Mouse (Mus musculus): ENCODE measurements around the gene Gm42517.

Gene Gm42517

DNA sequence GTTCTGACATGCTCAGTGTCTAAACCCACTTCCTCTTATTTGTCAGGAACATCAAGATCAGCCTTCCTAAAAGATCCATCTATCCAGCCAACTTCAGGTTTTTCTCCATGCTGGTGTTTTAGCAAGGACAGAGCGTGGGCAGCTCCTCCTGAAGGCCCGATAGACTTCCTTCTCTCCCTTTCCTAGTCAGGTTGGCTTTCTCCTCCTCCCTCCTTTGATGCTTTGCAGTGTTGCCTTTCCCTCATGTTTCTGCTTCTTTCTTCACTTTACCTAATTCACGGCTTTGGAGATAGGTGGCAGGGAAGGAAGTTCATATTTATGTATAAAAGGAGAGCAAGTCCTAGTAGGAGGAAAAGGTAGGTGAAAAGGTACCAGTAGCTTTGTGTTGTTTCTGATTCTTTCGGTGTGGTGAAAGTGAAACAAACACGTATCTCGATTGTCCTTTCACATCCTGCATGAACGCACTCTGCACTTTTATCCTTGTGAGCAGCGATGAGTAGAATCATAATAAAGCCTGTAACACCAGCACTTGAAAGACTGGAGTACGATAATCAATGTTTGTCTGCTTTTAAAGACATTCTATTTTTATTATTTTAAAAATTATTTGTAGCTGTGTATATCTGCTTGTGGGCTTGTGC is 18.1 kb downstream of the Gm42517 start:
- DNase-seq (ENCODE audit: low read depth, low spot score): no peak

DNA sequence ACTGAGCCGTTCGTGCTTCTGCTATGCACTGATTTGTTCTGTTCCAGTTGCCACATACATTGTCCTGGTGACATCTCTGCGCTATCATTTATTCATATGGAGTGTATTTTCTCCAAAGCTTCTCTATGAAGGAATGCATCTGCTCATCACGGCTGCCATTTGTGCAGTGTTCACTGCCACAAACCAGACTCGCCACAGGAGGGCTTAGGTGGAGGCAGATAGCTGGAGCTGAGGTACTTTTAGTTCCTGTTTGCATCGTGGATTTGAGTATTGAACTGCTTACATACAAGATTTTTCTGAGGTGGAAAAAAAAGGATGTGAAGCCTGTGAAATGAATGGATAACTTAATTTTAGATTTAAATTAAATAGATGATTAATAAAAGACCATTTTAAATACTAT is 19.9 kb downstream of the Gm42517 start:
- DNase-seq (ENCODE audit: low read depth, low spot score): no peak

DNA sequence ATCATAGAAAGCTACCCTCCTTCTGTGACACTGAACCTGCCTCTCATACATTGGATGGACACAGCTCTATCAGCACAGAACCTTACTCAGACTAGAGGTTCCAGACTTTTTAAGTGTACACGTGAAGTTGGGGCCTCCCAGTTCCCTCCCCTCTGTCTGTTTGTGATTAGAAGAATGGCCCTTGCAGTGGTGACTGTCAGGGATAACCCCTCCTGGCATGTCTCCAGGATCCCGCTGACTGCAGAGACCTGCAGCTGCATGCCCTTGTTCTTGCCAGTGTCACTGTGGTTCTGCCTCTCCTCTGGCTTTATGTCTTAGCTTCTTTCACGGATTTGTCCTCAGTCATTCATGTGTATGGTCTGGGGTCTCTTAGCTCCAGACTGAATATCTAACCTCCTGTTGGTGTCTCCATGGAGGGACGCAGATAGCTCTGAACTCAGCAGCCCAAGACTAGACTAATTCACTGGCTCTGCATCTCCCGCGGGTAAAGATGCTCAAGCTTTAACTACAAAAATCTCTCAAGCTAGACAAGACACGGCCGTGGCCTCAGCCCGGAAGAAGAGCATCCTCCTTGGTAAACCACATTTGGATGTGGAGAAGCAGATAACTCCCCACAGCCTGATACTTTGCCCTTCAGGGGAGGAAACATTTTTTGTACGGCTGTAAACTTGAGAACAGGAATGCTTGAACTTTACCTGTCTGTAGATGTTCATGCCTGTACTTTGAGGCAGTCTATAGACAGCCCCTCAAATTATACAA is 22.2 kb downstream of the Gm42517 start:
- DNase-seq (ENCODE audit: low read depth, low spot score): no peak

DNA sequence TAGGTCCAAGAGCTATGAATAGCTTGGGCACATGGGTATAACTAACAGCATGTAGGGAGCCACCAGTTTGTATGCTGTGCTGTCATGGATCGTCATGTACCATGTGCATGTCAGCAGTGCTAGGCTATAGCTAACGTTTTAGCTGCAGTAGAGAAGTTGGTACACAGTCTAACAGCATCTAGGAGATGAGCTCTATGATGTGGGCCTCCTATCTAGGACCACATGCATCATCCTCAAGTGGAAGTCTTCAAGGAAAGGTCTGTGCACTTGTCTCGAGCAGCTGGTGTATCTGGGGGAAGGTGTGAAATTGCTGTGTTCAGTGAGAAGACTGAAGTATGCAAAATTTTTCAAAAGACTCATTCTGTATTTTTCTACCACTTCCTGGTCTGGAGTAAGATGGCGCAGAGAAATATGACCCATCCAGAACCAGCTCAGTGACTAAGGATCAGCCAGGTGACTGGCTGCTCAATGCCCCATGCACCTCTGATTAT is 24.0 kb downstream of the Gm42517 start:
- DNase-seq (ENCODE audit: low read depth, low spot score): no peak

DNA sequence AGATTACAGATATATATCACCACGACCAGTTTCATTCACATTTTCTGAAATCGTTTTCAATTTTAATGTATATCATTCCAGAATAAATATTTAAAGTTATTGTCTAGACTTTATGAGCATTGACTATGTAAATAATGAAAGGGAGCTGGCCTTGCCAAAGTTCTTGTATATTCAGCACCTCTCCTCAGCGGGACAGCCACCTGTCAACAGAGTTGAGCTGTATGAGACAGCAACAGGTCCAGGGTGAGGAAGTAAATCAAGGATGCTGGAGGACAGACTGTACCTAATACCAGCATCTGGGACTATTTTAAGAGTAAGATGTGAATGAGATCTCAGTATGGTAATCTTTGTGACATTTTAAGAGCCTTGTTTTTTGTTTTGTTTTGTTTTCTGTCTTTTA is 29.7 kb downstream of the Gm42517 start:
- DNase-seq (ENCODE audit: low read depth, low spot score): no peak

DNA sequence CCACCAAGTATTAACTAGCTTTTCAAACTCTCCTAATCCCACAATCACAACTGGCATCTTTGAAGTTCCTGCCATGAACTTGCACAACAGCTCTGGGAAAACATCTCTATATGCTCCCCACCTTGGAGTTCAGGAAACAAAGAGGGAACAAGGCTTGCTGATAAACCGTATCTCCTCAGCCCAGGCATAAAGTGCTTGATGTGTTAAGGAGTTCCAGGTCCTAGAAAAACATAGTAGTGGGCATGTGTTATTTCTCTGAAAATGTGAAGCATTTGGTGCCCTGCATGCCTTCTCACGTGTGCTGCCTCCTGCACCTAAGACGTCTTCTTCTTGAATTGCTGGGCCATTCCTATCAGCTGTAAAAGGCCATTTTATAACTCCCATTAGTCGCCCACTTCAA is 30.3 kb downstream of the Gm42517 start:
- no peak for DNase-seq (ENCODE audit: low read depth, low spot score)

DNA sequence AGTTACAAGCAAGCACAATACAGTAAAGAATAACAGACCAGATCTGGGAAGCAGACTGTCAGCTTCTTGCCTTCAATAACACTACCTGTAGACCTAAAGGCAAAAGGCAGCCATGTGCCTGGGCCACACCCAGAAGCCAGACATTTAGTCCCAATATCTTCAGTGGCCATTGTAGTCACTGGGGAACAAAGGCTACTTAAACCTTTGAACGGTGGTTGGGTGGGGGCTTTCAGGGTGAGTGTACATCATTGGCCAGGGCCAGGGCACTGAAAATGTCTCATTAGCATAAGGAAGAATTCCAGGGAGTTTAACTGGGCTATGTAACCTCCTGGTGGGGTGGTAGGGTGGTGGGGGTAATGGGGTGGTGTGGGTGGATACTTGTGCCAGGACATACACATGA is 36.7 kb downstream of the Gm42517 start:
- no peak for DNase-seq (ENCODE audit: low read depth, low spot score)
